Mouse (Mus musculus): ENCODE measurements around the gene Hpgds. TPM values are rescaled to one million over a fixed set of nuclear protein-coding genes. Genes with fewer than 3 reads are reported as not detected.

Gene Hpgds
- total RNA-seq, 2 experiments from 2014 or later, result 1.3 to 2.6 TPM

Other genes starting within 250 kb of the Hpgds start
- 10 to 100 TPM; 17.2 to 24.7 TPM for gene Smarcad1, start 102.3 kb downstream of the Hpgds start, total RNA-seq (2021)
- not detected for gene C130060K24Rik, start 236.2 kb upstream of the Hpgds start, total RNA-seq (2021)

All from gastrocnemius, postnatal 10 days (tissue).